Mouse (Mus musculus) stomach, postnatal 0 days (tissue): Measurements from ENCODE around the gene Lmo7. TPM values are rescaled to one million over a fixed set of nuclear protein-coding genes. Genes with fewer than 3 reads are reported as not detected.

Experiments
- ATAC-seq: fragments of 200-750 bp; cut with Nextera tagmentation; 2 replicates; pipeline ENCODE4 v1.8.0; 2017; ENCODE audit not compliant: low FRiP score, low TSS enrichment
- DNase-seq: peaks from one replicate; pipeline ENCODE4 v3.0.0-alpha.2; 2016; ENCODE audit warnings: low spot score
- H3K27ac ChIP-seq: fragments of 300-500 bp; sonication (generic); replicated peaks from 2 replicates; pipeline ENCODE4 v1.5.1; 2014; ENCODE audit warnings: mild to moderate bottlenecking, control low read depth
- H3K27me3 ChIP-seq: fragments of 300-500 bp; sonication (generic); 2 replicates; pipeline ENCODE4 v1.6.1; 2014; ENCODE audit warnings: low read length; ENCODE audit not compliant: control insufficient read depth, insufficient read depth
- H3K36me3 ChIP-seq: fragments of 300-500 bp; sonication (generic); 2 replicates; pipeline ENCODE4 v1.6.1; 2014; ENCODE audit warnings: low read length, mixed read lengths; ENCODE audit not compliant: control insufficient read depth, insufficient read depth
- H3K4me1 ChIP-seq: fragments of 300-500 bp; sonication (generic); replicated peaks from 2 replicates; pipeline ENCODE4 v1.6.1; 2014; ENCODE audit warnings: antibody characterized with exemption; ENCODE audit not compliant: control insufficient read depth, insufficient read depth
- H3K4me2 ChIP-seq: fragments of 300-500 bp; sonication (generic); replicated peaks from 2 replicates; pipeline ENCODE4 v1.6.1; 2014; ENCODE audit warnings: low read depth, mild to moderate bottlenecking, control low read depth, moderate library complexity
- H3K4me3 ChIP-seq: fragments of 300-500 bp; sonication (generic); 2 replicates; pipeline ENCODE4 v1.5.1; 2014; ENCODE audit warnings: low read depth, low read length, control low read depth
- H3K9ac ChIP-seq: fragments of 300-500 bp; sonication (generic); 2 replicates; pipeline ENCODE4 v1.6.1; 2014; ENCODE audit warnings: mild to moderate bottlenecking, low read length, control low read depth, mixed read lengths
- H3K9me3 ChIP-seq: fragments of 300-500 bp; sonication (generic); 2 replicates; pipeline ENCODE4 v1.6.1; 2016; ENCODE audit warnings: low read length; ENCODE audit not compliant: control insufficient read depth
- CTCF ChIP-seq: IDR thresholded peaks from 2 replicates; pipeline ENCODE4 v1.5.1; 2016; ENCODE audit warnings: antibody characterized with exemption, low read depth, mild to moderate bottlenecking, moderate library complexity
- EP300 ChIP-seq: optimal IDR thresholded peaks from 2 replicates; pipeline ENCODE3; 2016; ENCODE audit warnings: antibody characterized with exemption
- WGBS: fragments of 180-500 bp; shearing (Covaris S2); extraction: QIAGEN DNeasy Blood & Tissue Kit; methylation state at CpG from one replicate; pipeline ENCODE4 v1.1.7; 2014; 5-methylcytosine and 5-hydroxymethylcytosine counted together
- polyA plus RNA-seq: library from polyadenylated mRNA; unstranded; fragments of >200 nt; fragmentation: Nextera tagmentation; extraction: Ambion mirVana; gene quantifications from 2 replicates; pipeline ENCODE4 v1.2.1, GENCODE M21; 2015

Lmo7 gene
- polyA plus RNA-seq, 1 experiment from 2014 or later = 20.4 TPM

DNA sequence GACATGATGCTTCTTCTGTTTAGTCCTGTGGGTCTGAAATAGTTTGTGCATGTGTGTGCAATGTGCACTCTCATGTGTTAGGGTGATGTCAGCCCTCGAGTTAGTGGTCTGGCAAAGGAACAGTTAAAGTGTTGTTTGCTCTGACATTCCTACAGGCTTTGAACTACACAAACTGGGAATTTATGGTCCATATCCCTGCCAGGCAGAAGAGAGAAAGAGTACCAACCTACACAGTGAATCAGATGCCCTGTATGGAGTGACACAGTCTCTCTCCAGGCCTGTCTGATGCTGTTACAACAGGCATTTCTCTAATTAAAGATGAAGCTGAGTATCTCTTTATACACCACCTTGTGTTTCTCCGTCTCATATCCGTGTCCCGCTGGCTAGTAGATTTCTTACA, 21.2 kb downstream of the Lmo7 start:
- DNase-seq (no peak), ATAC-seq (no peak)
- Histone ChIP-seq H3K9ac (no peak overlapping the region), H3K4me3 (no peak overlapping the region), H3K9me3 (no peaks in the 10 kb centered on the region), H3K27ac (no peak overlapping the region), H3K4me2 (no peak overlapping the region), H3K27me3 (no peaks in the 10 kb centered on the region), H3K4me1 (no peaks in the 10 kb centered on the region), H3K36me3 (no peaks in the 10 kb centered on the region)
- 81% methylated on average over 4 of the region's 4 CpGs for WGBS
- TF ChIP-seq CTCF = no peak
- no peak for TF ChIP-seq EP300

DNA sequence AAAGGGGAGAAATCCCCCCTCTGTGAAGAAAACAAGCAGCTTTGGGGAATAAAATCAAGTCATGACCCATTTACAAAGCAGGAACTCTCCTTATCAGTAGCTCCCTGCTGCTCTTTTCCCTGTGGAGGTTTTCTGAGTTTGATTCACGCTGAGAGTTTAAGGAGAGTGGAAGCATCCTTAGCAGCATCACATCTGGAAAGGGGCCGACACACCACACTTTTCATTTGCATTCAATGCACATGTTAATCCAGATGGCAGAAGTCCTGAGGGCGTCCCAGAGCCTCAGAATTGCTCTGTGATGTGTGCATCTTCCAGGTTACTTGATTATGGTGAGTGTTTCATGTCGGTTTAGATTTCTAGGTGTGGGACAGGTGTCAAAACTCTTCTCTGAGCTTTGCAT, 25.7 kb downstream of the Lmo7 start:
- DNase-seq = no peak
- WGBS = 55% methylated on average over 4 of the region's 4 CpGs
- Histone ChIP-seq H3K4me2 (no peak overlapping the region), H3K27me3 (no peaks in the 10 kb centered on the region), H3K9ac (no peak overlapping the region), H3K36me3 (no peaks in the 10 kb centered on the region), H3K4me1 (no peaks in the 10 kb centered on the region), H3K9me3 (no peaks in the 10 kb centered on the region), H3K27ac (no peak overlapping the region), H3K4me3 (no peak overlapping the region)
- no peak for ATAC-seq
- TF ChIP-seq CTCF = no peak
- TF ChIP-seq EP300 = no peak

DNA sequence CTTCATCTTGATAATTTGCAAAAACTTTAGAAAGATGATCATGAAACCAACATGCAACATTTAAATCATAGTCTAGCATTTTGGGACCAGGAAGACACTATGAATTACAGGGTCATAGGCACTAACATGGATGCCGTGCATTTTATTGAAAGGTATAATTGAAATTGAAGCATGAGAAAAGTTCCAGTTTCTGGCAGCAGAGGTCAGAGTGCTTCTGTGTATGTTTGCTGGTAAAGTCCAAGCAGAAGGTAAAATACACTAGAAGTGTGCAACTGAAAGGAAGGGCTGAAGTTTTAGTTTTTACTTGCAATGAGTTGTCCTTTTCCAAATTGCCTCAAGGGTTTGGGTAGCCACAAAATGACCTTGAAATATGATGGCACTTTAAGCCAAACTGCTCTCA, 32.5 kb downstream of the Lmo7 start:
- TF ChIP-seq EP300 (no peak), CTCF (peak; percentile 68)
- WGBS = 45% methylated on average over 1 of the region's 1 CpGs
- H3K27ac ChIP-seq = no peak overlapping the region
- no peak overlapping the region for H3K4me2 ChIP-seq
- H3K36me3 ChIP-seq = no peaks in the 10 kb centered on the region
- DNase-seq (no peak), ATAC-seq (no peak)
- H3K27me3 ChIP-seq = no peaks in the 10 kb centered on the region
- H3K9ac ChIP-seq = no peak overlapping the region
- no peak overlapping the region for H3K4me3 ChIP-seq
- no peaks in the 10 kb centered on the region for H3K9me3 ChIP-seq
- H3K4me1 ChIP-seq = no peaks in the 10 kb centered on the region

DNA sequence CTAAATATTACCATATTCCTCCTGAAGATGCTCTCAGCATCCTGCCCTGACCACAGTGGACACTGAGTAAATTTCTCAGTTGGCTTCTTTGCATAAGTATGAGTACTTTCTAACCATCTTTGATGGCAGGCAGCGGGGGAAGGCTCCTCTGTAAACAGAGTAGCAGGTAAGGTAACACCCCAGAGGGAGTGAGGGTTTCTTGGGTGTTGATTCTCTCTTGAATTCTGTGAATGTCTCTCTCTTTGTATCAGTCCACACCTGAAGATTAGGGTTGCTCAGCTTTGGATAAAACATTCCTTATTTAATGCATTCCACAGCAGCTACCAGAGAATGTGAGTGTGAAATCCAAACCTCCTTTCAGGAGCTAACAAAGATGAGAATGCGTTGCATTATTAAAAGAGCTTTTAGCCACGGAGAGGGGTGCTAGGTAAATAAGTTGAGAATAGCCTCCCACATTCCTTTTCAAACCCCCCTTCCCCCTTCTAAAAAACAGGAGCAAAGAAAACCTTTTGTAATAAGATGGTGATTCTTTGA, 34.1 kb downstream of the Lmo7 start:
- no peak overlapping the region for H3K27ac ChIP-seq

DNA sequence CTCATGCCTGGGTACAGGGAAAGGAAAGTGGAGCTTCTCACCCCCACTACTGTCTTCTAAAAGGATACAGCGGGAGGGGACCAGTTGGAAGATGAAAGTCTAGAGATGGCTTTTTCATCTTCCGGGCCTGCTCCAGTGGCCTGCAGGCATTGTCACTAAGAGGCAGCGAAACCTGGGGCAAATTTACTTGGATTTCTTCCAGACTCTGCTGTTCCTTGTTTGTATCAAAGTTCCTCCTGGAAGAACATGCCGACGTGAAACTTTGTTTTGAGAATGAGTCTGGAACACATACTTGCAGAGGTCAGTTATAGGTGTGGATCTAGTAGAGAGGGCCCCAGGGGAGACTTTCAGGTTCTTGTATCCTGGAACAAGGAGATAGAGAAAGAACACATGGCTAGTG, 41.6 kb downstream of the Lmo7 start:
- no peak overlapping the region for H3K4me2 ChIP-seq
- H3K4me1 ChIP-seq = no peaks in the 10 kb centered on the region
- no peak for TF ChIP-seq EP300
- no peak for TF ChIP-seq CTCF
- no peaks in the 10 kb centered on the region for H3K36me3 ChIP-seq
- 79% methylated on average over 5 of the region's 5 CpGs for WGBS
- DNase-seq (no peak), ATAC-seq (no peak)
- H3K27me3 ChIP-seq = no peaks in the 10 kb centered on the region
- no peak overlapping the region for H3K9ac ChIP-seq
- no peak overlapping the region for H3K27ac ChIP-seq
- H3K4me3 ChIP-seq = no peak overlapping the region
- H3K9me3 ChIP-seq = no peaks in the 10 kb centered on the region

More for the DNA sequence above, 34.1 kb downstream of the Lmo7 start:
- DNase-seq (no peak), ATAC-seq (no peak)
- Histone ChIP-seq H3K36me3 (no peaks in the 10 kb centered on the region), H3K4me2 (no peak overlapping the region), H3K9ac (no peak overlapping the region), H3K9me3 (no peaks in the 10 kb centered on the region), H3K4me3 (no peak overlapping the region), H3K4me1 (no peaks in the 10 kb centered on the region), H3K27me3 (no peaks in the 10 kb centered on the region)
- TF ChIP-seq EP300 = no peak
- no peak for TF ChIP-seq CTCF
- WGBS = 28% methylated on average over 3 of the region's 3 CpGs

DNA sequence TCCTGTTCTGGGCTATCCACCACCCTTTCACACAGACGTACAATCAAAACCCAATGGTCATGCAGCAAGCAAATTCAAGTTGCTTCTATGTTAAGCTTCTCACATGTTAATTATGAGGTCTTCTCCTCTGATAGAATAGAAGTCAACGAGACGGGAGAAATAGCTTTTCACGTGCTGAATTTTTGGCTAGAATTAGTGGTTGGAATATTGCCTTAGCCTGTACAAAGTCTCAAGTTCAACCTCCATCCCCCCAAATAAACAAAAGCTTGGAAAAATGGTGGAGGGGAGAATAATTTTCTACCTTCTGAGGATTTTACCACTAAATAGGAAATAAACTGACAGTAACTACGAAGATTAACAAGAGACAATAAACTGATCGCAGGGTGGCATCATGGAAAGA, 42.0 kb downstream of the Lmo7 start:
- H3K9me3 ChIP-seq = no peaks in the 10 kb centered on the region
- 90% methylated on average over 6 of the region's 6 CpGs for WGBS
- no peak overlapping the region for H3K9ac ChIP-seq
- no peak for ATAC-seq
- no peak overlapping the region for H3K4me2 ChIP-seq
- no peak for DNase-seq
- H3K4me3 ChIP-seq = no peak overlapping the region
- no peak overlapping the region for H3K27ac ChIP-seq
- H3K4me1 ChIP-seq = no peaks in the 10 kb centered on the region
- H3K36me3 ChIP-seq = no peaks in the 10 kb centered on the region
- no peak for TF ChIP-seq EP300
- TF ChIP-seq CTCF = no peak
- no peaks in the 10 kb centered on the region for H3K27me3 ChIP-seq
